ENCODE assay signal across 8 mouse cellular contexts in the genomic region with DNA sequence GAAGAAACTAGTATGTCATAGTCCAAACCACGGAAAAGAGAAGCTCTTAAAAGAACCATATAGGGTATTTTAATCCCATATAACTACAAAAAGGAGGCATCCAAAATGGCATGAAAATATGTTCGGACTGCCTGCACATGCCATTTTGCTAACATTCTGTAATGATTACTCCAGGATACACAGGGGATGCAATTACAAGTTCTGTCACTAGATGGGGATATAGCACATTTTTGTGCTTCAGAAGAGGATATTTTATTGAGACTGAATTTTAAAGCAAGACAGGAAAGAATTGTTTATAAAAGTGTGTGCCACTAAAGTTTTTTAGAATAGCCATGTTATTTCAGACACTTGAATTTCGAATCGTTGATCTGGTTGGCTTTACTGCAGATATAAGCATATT. TPM values are rescaled to one million over a fixed set of nuclear protein-coding genes. Genes with fewer than 3 reads are reported as not detected.
DNase-seq lines count a peak whose midpoint lies in the region; ATAC-seq and TF ChIP-seq lines count a peak whose summit lies in the region.

No protein-coding gene starts in this region.

- H3K4me1 ChIP-seq in intestine, postnatal 0 days (replicated peaks; ENCODE audit: control insufficient read depth, insufficient read depth, low read length), result no peaks in the 10 kb centered on the region

- H3K36me3 ChIP-seq in intestine, postnatal 0 days (ENCODE audit: control insufficient read depth, insufficient read depth), result no peaks in the 10 kb centered on the region

- no peak overlapping the region for H3K4me2 ChIP-seq in intestine, postnatal 0 days (replicated peaks; ENCODE audit: low read depth)

- no peak overlapping the region for H3K4me3 ChIP-seq in left cerebral cortex, adult 2 months
- no peak overlapping the region for H3K4me3 ChIP-seq in intestine, postnatal 0 days (ENCODE audit: low read depth, low read length)

- intact Hi-C loops in left cerebral cortex, adult 2 months (cut with DNase I), result loop anchor here (1.0 kb wide), 1 partner anchor 155 kb away; no protein-coding TSS in a partner anchor

- no peak overlapping the region for H3K27ac ChIP-seq in left cerebral cortex, adult 2 months
- no peak overlapping the region for H3K27ac ChIP-seq in intestine, postnatal 0 days (ENCODE audit: low read depth, low read length)

- H3K27me3 ChIP-seq in intestine, postnatal 0 days (replicated peaks; ENCODE audit: control insufficient read depth, insufficient read depth, low read length), result no peaks in the 10 kb centered on the region

- H3K9me3 ChIP-seq in intestine, postnatal 0 days (ENCODE audit: control insufficient read depth), result no peaks in the 10 kb centered on the region

- H3K9ac ChIP-seq in intestine, postnatal 0 days (ENCODE audit: low read depth, low read length), result no peak overlapping the region

- 10% methylated on average over 4 of the region's 4 CpGs for WGBS in intestine, postnatal 0 days

- peak; percentile 75 for ATAC-seq in cerebellum, adult (ENCODE audit: insufficient number of reproducible peaks, low FRiP score, low TSS enrichment)
- ATAC-seq in intestine, postnatal 0 days, result no peak

- TF ChIP-seq CTCF in left cerebral cortex, adult 2 months (IDR thresholded peaks at IDR 0.05), result peak; percentile 82
- TF ChIP-seq CTCF in intestine, postnatal 0 days (IDR thresholded peaks at IDR 0.05; ENCODE audit: low read depth), result peak; percentile 81

- no peak for DNase-seq in cerebellum, adult 9-11 months
- DNase-seq in left cerebral cortex, adult 2 months (ENCODE audit: extremely low spot score in 1 of 2, low spot score in 2 of 2), result no peak
- DNase-seq in left cerebral cortex, adult 8-10 months (ENCODE audit: low spot score in 2 of 2), result no peak
- DNase-seq in c-Kit-negative CD71-positive TER-119-positive erythroid progenitor cells, embryonic 14.5 days (ENCODE audit: low read depth, low spot score), result peak; percentile 51
- DNase-seq in skeletal muscle tissue, adult 2 months (ENCODE audit: low read depth, low spot score), result peak; percentile 19
- no peak for DNase-seq in urinary bladder, postnatal 14 days (ENCODE audit: low spot score)

RNA-seq across cellular contexts. Expression of gene Rpl22l1, which starts 9.1 kb away (rescaled TPM):
- 100 to 1,000 TPM; 169 to 217 TPM for total RNA-seq in left cerebral cortex, adult 2 months (2021)
- 100 to 1,000 TPM; 203 to 235 (median 213) TPM for total RNA-seq in left cerebral cortex, adult 8-10 months (2022)
- polyA plus RNA-seq in intestine, postnatal 0 days (2015; fragmentation: Nextera tagmentation; extraction: Ambion mirVana), result 444 and 479 TPM in 2 replicates

RNA-seq across cellular contexts. Expression of gene Eif5a2, which starts 33.3 kb away (rescaled TPM):
- 10 to 100 TPM; 32.8 to 36.7 TPM for total RNA-seq in left cerebral cortex, adult 2 months (2021)
- 10 to 100 TPM; 34.7 to 41.4 (median 39.1) TPM for total RNA-seq in left cerebral cortex, adult 8-10 months (2022)
- 2.8 and 3.2 TPM in 2 replicates for polyA plus RNA-seq in intestine, postnatal 0 days (2015; fragmentation: Nextera tagmentation; extraction: Ambion mirVana)

Comparison
In these comparisons a context has a peak if more than half of its experiments do, and no peak if none do; other contexts are left out.
1. DNase-seq: peak in c-Kit-negative CD71-positive TER-119-positive erythroid progenitor cells, embryonic 14.5 days (single experiment) and skeletal muscle tissue, adult 2 months (single experiment); none in cerebellum, adult 9-11 months (single experiment), left cerebral cortex, adult 2 months (0 of 2), left cerebral cortex, adult 8-10 months (0 of 2) and urinary bladder, postnatal 14 days (single experiment).